Mouse (Mus musculus) neural tube, embryonic 15.5 days (tissue): ENCODE measurements around the gene Traf5. TPM values are rescaled to one million over a fixed set of nuclear protein-coding genes. Genes with fewer than 3 reads are reported as not detected.

Source experiments
- ATAC-seq: fragments of 200-750 bp; cut with Nextera tagmentation; 2 replicates; pipeline ENCODE4 v1.8.0; 2017; ENCODE audit warnings: mild to moderate bottlenecking, moderate TSS enrichment, moderate library complexity; ENCODE audit not compliant: low FRiP score
- H3K27ac ChIP-seq: fragments of 300-500 bp; sonication (generic); replicated peaks from 2 replicates; pipeline ENCODE4 v1.5.1; 2015; ENCODE audit warnings: mild to moderate bottlenecking, inconsistent platforms
- H3K27me3 ChIP-seq: fragments of 300-500 bp; sonication (generic); replicated peaks from 2 replicates; pipeline ENCODE4 v1.6.1; 2015; ENCODE audit warnings: inconsistent platforms
- H3K36me3 ChIP-seq: fragments of 300-500 bp; sonication (generic); 2 replicates; pipeline ENCODE4 v1.6.1; 2015; ENCODE audit warnings: inconsistent platforms
- H3K4me1 ChIP-seq: fragments of 300-500 bp; sonication (generic); 2 replicates; pipeline ENCODE4 v1.6.1; 2015; ENCODE audit warnings: inconsistent platforms
- H3K4me2 ChIP-seq: fragments of 300-500 bp; sonication (generic); 2 replicates; pipeline ENCODE4 v1.6.1; 2015; ENCODE audit warnings: inconsistent platforms, mild to moderate bottlenecking, moderate library complexity
- H3K4me3 ChIP-seq: fragments of 300-500 bp; sonication (generic); replicated peaks from 2 replicates; pipeline ENCODE4 v1.5.1; 2015; ENCODE audit warnings: mild to moderate bottlenecking, inconsistent platforms
- H3K9ac ChIP-seq: fragments of 300-500 bp; sonication (generic); replicated peaks from 2 replicates; pipeline ENCODE4 v1.6.1; 2015; ENCODE audit warnings: mild to moderate bottlenecking, inconsistent platforms
- H3K9me3 ChIP-seq: fragments of 300-500 bp; sonication (generic); replicated peaks from 2 replicates; pipeline ENCODE4 v1.6.1; 2016; ENCODE audit warnings: inconsistent platforms
- WGBS: fragments of 180-500 bp; shearing (Covaris S2); methylation state at CpG from one replicate; pipeline ENCODE4 v1.1.7; 2015; ENCODE audit warnings: mixed read lengths; 5-methylcytosine and 5-hydroxymethylcytosine counted together
- microRNA-seq: library from miRNA; unstranded; fragments of <30 nt; microRNA quantifications from one replicate; pipeline ENCODE4, GENCODE M21; 2017
- polyA plus RNA-seq: library from polyadenylated mRNA; unstranded; fragments of >200 nt; fragmentation: Nextera tagmentation; extraction: Ambion mirVana; gene quantifications from 2 replicates; pipeline ENCODE4 v1.2.1, GENCODE M21; 2015

Traf5 gene
- polyA plus RNA-seq, 1 experiment from 2014 or later, result 1.7 TPM

- Histone ChIP-seq H3K4me1 (no peaks in the 10 kb centered on the region), H3K27me3 (no peaks in the 10 kb centered on the region), H3K9ac (no peak overlapping the region), H3K36me3 (no peaks in the 10 kb centered on the region), H3K27ac (no peak overlapping the region), H3K4me3 (no peak overlapping the region), H3K4me2 (no peak overlapping the region), H3K9me3 (no peaks in the 10 kb centered on the region)
- 89% methylated on average over 3 of the region's 3 CpGs for WGBS
- no peak for ATAC-seq
Observed at GRCm38 (mm10) chr1:191957321-191957720, 135.0 kb downstream of the Traf5 start.

DNA sequence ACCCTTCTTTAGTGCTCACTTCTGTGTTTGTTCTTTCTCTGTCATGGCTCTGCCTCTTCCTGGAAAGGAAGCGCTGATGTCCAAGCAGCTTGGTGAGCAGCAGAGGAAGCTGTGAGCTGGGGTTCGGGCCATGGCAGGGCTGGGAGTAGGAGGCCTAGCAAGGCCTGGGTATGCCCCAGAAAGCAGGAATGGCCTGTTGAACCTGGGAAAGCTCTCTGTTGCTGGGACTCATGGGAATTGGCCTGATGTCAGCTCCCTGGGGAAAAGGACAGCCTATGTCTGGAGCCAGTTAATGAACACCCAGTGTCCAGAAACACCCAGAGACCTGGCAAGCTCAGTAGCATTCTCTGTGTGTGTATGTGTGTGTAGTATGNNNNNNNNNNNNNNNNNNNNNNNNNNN is 135.5 kb downstream of the Traf5 start:
- 86% methylated on average over 2 of the region's 2 CpGs for WGBS
- ATAC-seq, result no peak
- no peak overlapping the region for H3K9ac ChIP-seq
- no peaks in the 10 kb centered on the region for H3K36me3 ChIP-seq
- H3K4me1 ChIP-seq, result no peaks in the 10 kb centered on the region
- H3K27me3 ChIP-seq, result no peaks in the 10 kb centered on the region
- peak overlapping the region; percentile 45 for H3K27ac ChIP-seq
- H3K9me3 ChIP-seq, result no peaks in the 10 kb centered on the region
- no peak overlapping the region for H3K4me2 ChIP-seq
- H3K4me3 ChIP-seq, result no peak overlapping the region

- no peaks in the 10 kb centered on the region for H3K27me3 ChIP-seq
- H3K4me2 ChIP-seq, result no peak overlapping the region
- no peak for ATAC-seq
- peak overlapping the region; percentile 45 for H3K27ac ChIP-seq
- H3K4me1 ChIP-seq, result no peaks in the 10 kb centered on the region
- no peaks in the 10 kb centered on the region for H3K36me3 ChIP-seq
- no peak overlapping the region for H3K4me3 ChIP-seq
- no peaks in the 10 kb centered on the region for H3K9me3 ChIP-seq
- no peak overlapping the region for H3K9ac ChIP-seq
- WGBS, result 82% methylated on average over 3 of the region's 3 CpGs
Observed at GRCm38 (mm10) chr1:191956261-191956660, 136.1 kb downstream of the Traf5 start.

GRCm38 (mm10) chr1:191955101-191955500 is 137.3 kb downstream of the Traf5 start:
- no peak overlapping the region for H3K27ac ChIP-seq
- no peak overlapping the region for H3K4me3 ChIP-seq
- H3K9me3 ChIP-seq, result no peaks in the 10 kb centered on the region
- no peaks in the 10 kb centered on the region for H3K36me3 ChIP-seq
- ATAC-seq, result no peak
- no peak overlapping the region for H3K4me2 ChIP-seq
- no peak overlapping the region for H3K9ac ChIP-seq
- H3K4me1 ChIP-seq, result no peaks in the 10 kb centered on the region
- WGBS, result 70% methylated on average over 3 of the region's 3 CpGs
- no peaks in the 10 kb centered on the region for H3K27me3 ChIP-seq

DNA sequence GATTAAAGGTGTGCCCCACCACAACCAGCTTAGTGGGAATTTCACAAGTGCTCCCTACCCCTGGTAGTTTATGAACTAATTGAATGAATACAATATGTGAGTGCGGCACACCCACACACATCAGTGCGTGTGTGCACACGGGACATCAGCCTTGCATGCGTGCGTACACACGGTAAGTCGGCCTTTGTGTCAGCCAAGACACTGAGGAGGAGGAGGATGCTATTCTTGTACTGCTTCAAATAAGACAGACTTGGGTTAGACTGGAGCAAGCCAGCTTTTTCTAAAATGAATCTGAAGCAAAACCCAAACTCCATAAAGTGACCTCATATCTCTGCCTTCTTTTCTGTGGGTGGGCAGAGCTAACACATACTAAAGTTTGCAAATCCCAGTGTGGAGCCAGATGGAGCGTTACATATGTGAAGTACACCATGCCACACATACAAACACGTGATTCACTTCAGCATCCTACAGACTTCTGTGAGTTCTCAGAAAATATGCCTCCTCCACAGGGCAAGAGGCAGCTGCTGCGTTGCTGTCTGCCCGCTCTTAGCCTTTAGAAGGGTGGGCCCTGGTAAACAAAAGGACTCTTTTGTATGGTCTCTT is 139.5 kb downstream of the Traf5 start:
- H3K4me1 ChIP-seq, result no peaks in the 10 kb centered on the region
- H3K27me3 ChIP-seq, result no peaks in the 10 kb centered on the region
- no peak overlapping the region for H3K27ac ChIP-seq
- 82% methylated on average over 11 of the region's 11 CpGs for WGBS
- H3K9me3 ChIP-seq, result no peaks in the 10 kb centered on the region
- H3K9ac ChIP-seq, result no peak overlapping the region
- H3K4me2 ChIP-seq, result no peak overlapping the region
- H3K4me3 ChIP-seq, result no peak overlapping the region
- H3K36me3 ChIP-seq, result no peaks in the 10 kb centered on the region
- ATAC-seq, result no peak

DNA sequence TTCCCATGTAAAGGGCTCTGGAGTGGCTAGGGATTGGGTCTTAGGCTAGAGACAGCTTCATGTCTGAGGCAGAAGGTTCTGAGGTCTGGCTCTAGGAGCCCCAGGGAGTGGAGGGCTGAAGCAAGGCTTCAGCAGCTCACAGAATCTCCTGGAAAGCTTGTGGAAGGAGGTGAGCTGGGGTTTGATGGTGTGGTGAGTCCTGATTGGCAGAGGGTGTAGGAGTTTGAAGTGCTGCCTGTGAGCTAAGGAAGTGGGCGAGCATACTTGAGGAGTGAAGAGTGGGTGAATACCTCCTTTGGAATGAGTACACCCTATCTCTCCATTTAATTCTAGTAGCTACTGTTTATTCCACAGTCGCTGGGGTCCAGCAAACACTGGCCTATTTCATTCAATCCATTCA is 141.7 kb downstream of the Traf5 start:
- no peak overlapping the region for H3K4me3 ChIP-seq
- no peaks in the 10 kb centered on the region for H3K9me3 ChIP-seq
- ATAC-seq, result no peak
- no peaks in the 10 kb centered on the region for H3K4me1 ChIP-seq
- H3K4me2 ChIP-seq, result no peak overlapping the region
- H3K36me3 ChIP-seq, result no peaks in the 10 kb centered on the region
- H3K27ac ChIP-seq, result no peak overlapping the region
- H3K27me3 ChIP-seq, result no peaks in the 10 kb centered on the region
- H3K9ac ChIP-seq, result no peak overlapping the region
- WGBS, result 67% methylated on average over 2 of the region's 2 CpGs

GRCm38 (mm10) chr1:191948600-191948999 is 143.8 kb downstream of the Traf5 start:
- Histone ChIP-seq H3K4me1 (no peaks in the 10 kb centered on the region), H3K36me3 (no peaks in the 10 kb centered on the region), H3K9me3 (no peaks in the 10 kb centered on the region), H3K9ac (no peak overlapping the region), H3K4me3 (no peak overlapping the region), H3K4me2 (no peak overlapping the region), H3K27ac (no peak overlapping the region), H3K27me3 (no peaks in the 10 kb centered on the region)
- WGBS, result 77% methylated on average over 8 of the region's 8 CpGs
- ATAC-seq, result no peak

GRCm38 (mm10) chr1:191947796-191948195 is 144.6 kb downstream of the Traf5 start:
- Histone ChIP-seq H3K27ac (no peak overlapping the region), H3K4me2 (no peak overlapping the region), H3K27me3 (no peaks in the 10 kb centered on the region), H3K9ac (no peak overlapping the region), H3K9me3 (no peaks in the 10 kb centered on the region), H3K4me1 (no peaks in the 10 kb centered on the region), H3K36me3 (no peaks in the 10 kb centered on the region), H3K4me3 (no peak overlapping the region)
- ATAC-seq, result no peak
- 74% methylated on average over 8 of the region's 8 CpGs for WGBS

Small RNAs within 50 kb of the gene (microRNA-seq; reads per million reads assigned to microRNA genes)
- not detected for gene Mir3473c

Other genes with a start within 250 kb of the Traf5 start
- 3.6 and 4.1 TPM in 2 replicates for gene Slc30a1, start 185.8 kb downstream of the Traf5 start, polyA plus RNA-seq
- gene Rd3, start 115.2 kb downstream of the Traf5 start, polyA plus RNA-seq, result 1.9 and 2.1 TPM in 2 replicates
- gene Rcor3, start 45.5 kb upstream of the Traf5 start, polyA plus RNA-seq, result 36.0 and 38.3 TPM in 2 replicates
- 4.4 and 4.6 TPM in 2 replicates for gene Kcnh1, start 98.2 kb upstream of the Traf5 start, polyA plus RNA-seq